Mouse (Mus musculus) heart, adult 2 months (tissue): ENCODE results near the gene Lpcat3. TPM values are rescaled to one million over a fixed set of nuclear protein-coding genes. Genes with fewer than 3 reads are reported as not detected.
A peak's percentile ranks its signal among the peaks of the same experiment; 100 is the strongest.

Experiments used
- DNase-seq, 2 experiments: peaks; one replicate each; pipeline ENCODE4 v3.0.0; 2021
- H3K27ac ChIP-seq: fragments of 200-600 bp; 2 replicates; pipeline ENCODE4 v1.8.1; 2022
- H3K27me3 ChIP-seq: fragments of 200-500 bp; 2 replicates; pipeline ENCODE4 v1.6.1; 2012; ENCODE audit warnings: mild to moderate bottlenecking, low read length, inconsistent platforms, mixed read lengths; ENCODE audit not compliant: control insufficient read depth, insufficient read depth
- H3K36me3 ChIP-seq: fragments of 200-500 bp; 2 replicates; pipeline ENCODE4 v1.6.1; 2012; ENCODE audit warnings: low read length, inconsistent platforms; ENCODE audit not compliant: control insufficient read depth, insufficient read depth
- H3K4me1 ChIP-seq: fragments of 200-500 bp; 2 replicates; pipeline ENCODE4 v1.6.1; 2011; ENCODE audit warnings: low read length; ENCODE audit not compliant: control insufficient read depth, insufficient read depth
- H3K4me3 ChIP-seq: fragments of 200-600 bp; 2 replicates; pipeline ENCODE4 v1.8.1; 2022
- H3K79me2 ChIP-seq: fragments of 200-500 bp; replicated peaks from 2 replicates; pipeline ENCODE4 v1.6.1; 2012; ENCODE audit warnings: mild to moderate bottlenecking, inconsistent platforms, low read length, moderate library complexity, mixed read lengths; ENCODE audit not compliant: control insufficient read depth, insufficient read depth
- H3K9ac ChIP-seq: fragments of 200-500 bp; 2 replicates; pipeline ENCODE4 v1.6.1; 2012; ENCODE audit warnings: low read depth, mild to moderate bottlenecking, control low read depth, inconsistent platforms, low read length, mixed read lengths
- CTCF ChIP-seq: fragments of 200-600 bp; IDR thresholded peaks from 2 replicates; pipeline ENCODE4 v1.8.1; 2022; ENCODE audit warnings: antibody characterized with exemption, mild to moderate bottlenecking, moderate library complexity
- EP300 ChIP-seq: fragments of 200-500 bp; IDR thresholded peaks from 2 replicates; pipeline ENCODE4 v1.6.1; 2011; ENCODE audit warnings: low read depth, low read length, control low read depth; ENCODE audit not compliant: insufficient read depth
- POLR2A ChIP-seq: fragments of 200-500 bp; IDR thresholded peaks from 2 replicates; pipeline ENCODE4 v1.6.1; 2011; ENCODE audit warnings: mild to moderate bottlenecking, low read depth, low read length, control low read depth; ENCODE audit not compliant: insufficient read depth
- WGBS: fragments of 180-500 bp; shearing (Covaris S2); methylation state at CpG from one replicate; pipeline ENCODE4 v1.1.7; 2018; 5-methylcytosine and 5-hydroxymethylcytosine counted together
- intact Hi-C: fragments of 180-260 bp; cut with DNase I; formaldehyde crosslinking; loops from one replicate; pipeline ENCODE4 v1.15.1; 2025
- polyA plus RNA-seq: library from polyadenylated mRNA; depleted of rRNA; stranded (reverse); fragments of >200 nt; gene quantifications from 2 replicates; pipeline ENCODE4 v1.2.3, GENCODE M21; 2012
- total RNA-seq, 2 experiments: library from RNA; stranded (reverse); gene quantifications; 2 replicates each; pipeline ENCODE4 v1.2.3; 2021

Lpcat3 gene
- total and polyA plus RNA-seq, 3 experiments, result 34.9 to 73.4 (median 40.5) TPM

GRCm38 (mm10) chr6:124716864-124717490 lies 54.1 kb downstream of the Lpcat3 start:
- no peaks in the 10 kb centered on the region for H3K27me3 ChIP-seq
- no peak overlapping the region for H3K27ac ChIP-seq
- peaks cover 2% of the 10 kb centered on the region for H3K36me3 ChIP-seq
- H3K4me3 ChIP-seq, result no peak overlapping the region
- TF ChIP-seq EP300 (0 out of 2 replicates have a peak, but pooled peaks have one; percentile 41), CTCF (peak; percentile 70), POLR2A (no peak)
- peak; percentile 57 to 59 for DNase-seq
- H3K79me2 ChIP-seq, result peaks cover 2% of the 10 kb centered on the region; the same call in 1 of the 2 replicates
- 58% methylated on average over 20 of the region's 20 CpGs for WGBS
- intact Hi-C loops, result no loop called here
- peaks cover 5% of the 10 kb centered on the region for H3K4me1 ChIP-seq
- H3K9ac ChIP-seq, result no peak overlapping the region

GRCm38 (mm10) chr6:124717968-124718367 lies 55.1 kb downstream of the Lpcat3 start:
- no peak overlapping the region for H3K4me3 ChIP-seq
- no peak overlapping the region for H3K27ac ChIP-seq
- TF ChIP-seq EP300 (no peak), POLR2A (no peak), CTCF (no peak)
- WGBS, result 56% methylated on average over 13 of the region's 13 CpGs
- H3K9ac ChIP-seq, result no peak overlapping the region
- peaks cover 2% of the 10 kb centered on the region for H3K36me3 ChIP-seq
- intact Hi-C loops, result no loop called here
- H3K4me1 ChIP-seq, result peaks cover 3% of the 10 kb centered on the region
- no peaks in the 10 kb centered on the region for H3K27me3 ChIP-seq
- no peak for DNase-seq
- peaks cover 2% of the 10 kb centered on the region; the same call in 1 of the 2 replicates for H3K79me2 ChIP-seq

- no peak for DNase-seq
- Histone ChIP-seq H3K79me2 (peaks cover 2% of the 10 kb centered on the region; the same call in 1 of the 2 replicates), H3K4me1 (no peaks in the 10 kb centered on the region; the same call in none of the 2 replicates), H3K36me3 (no peaks in the 10 kb centered on the region), H3K9ac (no peak overlapping the region), H3K4me3 (no peak overlapping the region), H3K27ac (no peak overlapping the region), H3K27me3 (no peaks in the 10 kb centered on the region)
- WGBS, result 80% methylated on average over 16 of the region's 16 CpGs
- TF ChIP-seq EP300 (no peak), CTCF (no peak), POLR2A (no peak)
- intact Hi-C loops, result no loop called here
Observed at GRCm38 (mm10) chr6:124718703-124719102, 55.9 kb downstream of the Lpcat3 start.

- 60% methylated on average over 7 of the region's 7 CpGs for WGBS
- TF ChIP-seq CTCF (no peak), POLR2A (no peak), EP300 (no peak)
- no peaks in the 10 kb centered on the region; the same call in 1 of the 2 replicates for H3K4me1 ChIP-seq
- H3K27me3 ChIP-seq, result no peaks in the 10 kb centered on the region
- no peaks in the 10 kb centered on the region for H3K36me3 ChIP-seq
- no peak overlapping the region for H3K9ac ChIP-seq
- intact Hi-C loops, result no loop called here
- H3K79me2 ChIP-seq, result no peaks in the 10 kb centered on the region
- peak overlapping the region; percentile 47; the same call in 1 of the 2 replicates for H3K27ac ChIP-seq
- DNase-seq, result no peak
- H3K4me3 ChIP-seq, result no peak overlapping the region
Observed at GRCm38 (mm10) chr6:124719354-124719978, 56.6 kb downstream of the Lpcat3 start.

- no peaks in the 10 kb centered on the region; the same call in 1 of the 2 replicates for H3K4me1 ChIP-seq
- no peaks in the 10 kb centered on the region for H3K36me3 ChIP-seq
- no peaks in the 10 kb centered on the region for H3K27me3 ChIP-seq
- DNase-seq, result no peak
- no peak for TF ChIP-seq EP300
- no peak for TF ChIP-seq CTCF
- no peak for TF ChIP-seq POLR2A
- no peak overlapping the region for H3K9ac ChIP-seq
- no peaks in the 10 kb centered on the region for H3K79me2 ChIP-seq
- intact Hi-C loops, result no loop called here
- no peak overlapping the region for H3K27ac ChIP-seq
- H3K4me3 ChIP-seq, result no peak overlapping the region
- WGBS, result 64% methylated on average over 11 of the region's 11 CpGs
Observed at GRCm38 (mm10) chr6:124720904-124721303, 58.1 kb downstream of the Lpcat3 start.

GRCm38 (mm10) chr6:124722876-124723473 lies 60.1 kb downstream of the Lpcat3 start:
- no peak for DNase-seq
- Histone ChIP-seq H3K27me3 (no peaks in the 10 kb centered on the region), H3K9ac (no peak overlapping the region), H3K79me2 (no peaks in the 10 kb centered on the region), H3K4me3 (no peak overlapping the region), H3K4me1 (no peaks in the 10 kb centered on the region; the same call in 1 of the 2 replicates), H3K27ac (no peak overlapping the region), H3K36me3 (no peaks in the 10 kb centered on the region)
- intact Hi-C loops, result no loop called here
- 63% methylated on average over 6 of the region's 6 CpGs for WGBS
- TF ChIP-seq CTCF (peak; percentile 20), EP300 (no peak)
